Mouse (Mus musculus): ENCODE measurements around the gene Atp10b.

DNA sequence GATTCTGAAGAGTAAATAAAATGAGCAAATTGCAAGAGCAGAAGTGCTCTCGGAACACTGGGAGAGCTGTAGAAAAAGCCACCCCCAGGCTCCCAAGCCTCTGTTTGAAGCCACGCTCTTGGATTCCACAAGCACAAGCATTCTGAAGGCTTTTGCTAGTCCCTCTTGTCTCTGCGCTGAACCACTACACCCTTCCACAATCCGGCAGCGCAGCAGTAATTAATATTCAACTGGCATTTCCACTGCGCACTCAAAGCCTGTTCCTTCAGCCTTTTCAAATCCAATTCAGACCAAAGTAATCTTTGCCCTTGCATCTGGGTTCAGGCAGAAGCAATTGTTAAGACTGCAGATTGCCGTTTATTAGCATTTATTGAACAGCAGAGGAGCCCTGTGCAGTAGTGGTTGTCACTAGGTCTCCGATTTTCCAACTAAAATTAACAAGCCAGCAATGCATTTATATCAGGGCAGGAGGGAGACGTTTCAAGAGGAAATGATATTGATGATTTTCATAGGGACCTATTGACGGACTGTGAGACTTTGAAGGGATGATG lies 120.7 kb downstream of the Atp10b start:
- TF ChIP-seq CTCF (IDR thresholded peaks at IDR 0.05; ENCODE audit: borderline replicate concordance, insufficient read depth, low read length) (no peak), POLR2A (IDR thresholded peaks at IDR 0.05; ENCODE audit: low read depth, low read length) (no peak)
